Mouse (Mus musculus) megakaryocyte-erythroid progenitor cell, adult 5-6 weeks (primary cell): Measurements from ENCODE around the gene Cdpf1. TPM values are rescaled to one million over a fixed set of nuclear protein-coding genes. Genes with fewer than 3 reads are reported as not detected.
"Not testable (repeated sequence)": the region's sequence is repeated elsewhere in the genome, so short reads cannot be mapped to it uniquely, and the experiment has no call there.

Source experiments
- ATAC-seq: replicated peaks from 2 replicates; pipeline ENCODE4 v1.8.0; 2016; ENCODE audit warnings: mild to moderate bottlenecking, inconsistent platforms; ENCODE audit not compliant: severe bottlenecking, poor library complexity, low FRiP score, low TSS enrichment
- total RNA-seq, 2 experiments: library from RNA; stranded (forward) in 1 of 2; stranded (reverse) in 1 of 2; fragments of 200-1000, 215-1000 nt in 1 of 2; fragments of >200 nt in 1 of 2; fragmentation: Nextera tagmentation in 1 of 2; gene quantifications; 2 replicates each; pipeline ENCODE4 v1.2.3; 2014 to 2017

The Cdpf1 gene
- total RNA-seq, 2 experiments from 2014 or later = 29.1 to 36.1 TPM

GRCm38 (mm10) chr15:85810462-85810805, 1.1 kb downstream of the Cdpf1 start:
- no peak for ATAC-seq

- no peak for ATAC-seq
Observed at GRCm38 (mm10) chr15:85809091-85809490, 2.4 kb downstream of the Cdpf1 start.

GRCm38 (mm10) chr15:85808434-85808833, 3.1 kb downstream of the Cdpf1 start:
- no peak for ATAC-seq

GRCm38 (mm10) chr15:85808031-85808430, 3.5 kb downstream of the Cdpf1 start:
- no peak for ATAC-seq

- ATAC-seq = no peak
Observed at GRCm38 (mm10) chr15:85807404-85807803, 4.1 kb downstream of the Cdpf1 start.

GRCm38 (mm10) chr15:85806886-85807285, 4.6 kb downstream of the Cdpf1 start:
- ATAC-seq = no peak

- no peak for ATAC-seq
Observed at GRCm38 (mm10) chr15:85802931-85803330, 8.6 kb downstream of the Cdpf1 start.

GRCm38 (mm10) chr15:85798676-85799075, 12.8 kb downstream of the Cdpf1 start:
- ATAC-seq = no peak

GRCm38 (mm10) chr15:85795516-85795915, 16.0 kb downstream of the Cdpf1 start:
- no peak for ATAC-seq

- no peak for ATAC-seq
Observed at GRCm38 (mm10) chr15:85792819-85793218, 18.7 kb downstream of the Cdpf1 start.

GRCm38 (mm10) chr15:85791449-85791848, 20.0 kb downstream of the Cdpf1 start:
- ATAC-seq = no peak

- no peak for ATAC-seq
Observed at GRCm38 (mm10) chr15:85788633-85789032, 22.9 kb downstream of the Cdpf1 start.

- ATAC-seq = no peak
Observed at GRCm38 (mm10) chr15:85788051-85788450, 23.4 kb downstream of the Cdpf1 start.

- no peak for ATAC-seq
Observed at GRCm38 (mm10) chr15:85787482-85787881, 24.0 kb downstream of the Cdpf1 start.

- ATAC-seq = peak; percentile 41; the same call in 1 of the 2 replicates
Observed at GRCm38 (mm10) chr15:85786711-85787110, 24.8 kb downstream of the Cdpf1 start.

GRCm38 (mm10) chr15:85784341-85784740, 27.2 kb downstream of the Cdpf1 start:
- no peak for ATAC-seq

GRCm38 (mm10) chr15:85783146-85783545, 28.4 kb downstream of the Cdpf1 start:
- ATAC-seq = no peak

GRCm38 (mm10) chr15:85778891-85779290, 32.6 kb downstream of the Cdpf1 start:
- not testable (repeated sequence) for ATAC-seq

- ATAC-seq = no peak
Observed at GRCm38 (mm10) chr15:85776771-85777170, 34.7 kb downstream of the Cdpf1 start.

GRCm38 (mm10) chr15:85776241-85776640, 35.3 kb downstream of the Cdpf1 start:
- no peak for ATAC-seq

- ATAC-seq = no peak
Observed at GRCm38 (mm10) chr15:85775001-85775400, 36.5 kb downstream of the Cdpf1 start.

- no peak for ATAC-seq
Observed at GRCm38 (mm10) chr15:85774419-85774818, 37.1 kb downstream of the Cdpf1 start.
